Mouse (Mus musculus) B cell, adult 2 months (primary cell): ENCODE data around the gene Hnrnpul2.

ENCODE experiments used
- DNase-seq, 2 experiments: peaks; one replicate each; pipeline ENCODE4 v3.0.0; 2022

The Hnrnpul2 gene

DNA sequence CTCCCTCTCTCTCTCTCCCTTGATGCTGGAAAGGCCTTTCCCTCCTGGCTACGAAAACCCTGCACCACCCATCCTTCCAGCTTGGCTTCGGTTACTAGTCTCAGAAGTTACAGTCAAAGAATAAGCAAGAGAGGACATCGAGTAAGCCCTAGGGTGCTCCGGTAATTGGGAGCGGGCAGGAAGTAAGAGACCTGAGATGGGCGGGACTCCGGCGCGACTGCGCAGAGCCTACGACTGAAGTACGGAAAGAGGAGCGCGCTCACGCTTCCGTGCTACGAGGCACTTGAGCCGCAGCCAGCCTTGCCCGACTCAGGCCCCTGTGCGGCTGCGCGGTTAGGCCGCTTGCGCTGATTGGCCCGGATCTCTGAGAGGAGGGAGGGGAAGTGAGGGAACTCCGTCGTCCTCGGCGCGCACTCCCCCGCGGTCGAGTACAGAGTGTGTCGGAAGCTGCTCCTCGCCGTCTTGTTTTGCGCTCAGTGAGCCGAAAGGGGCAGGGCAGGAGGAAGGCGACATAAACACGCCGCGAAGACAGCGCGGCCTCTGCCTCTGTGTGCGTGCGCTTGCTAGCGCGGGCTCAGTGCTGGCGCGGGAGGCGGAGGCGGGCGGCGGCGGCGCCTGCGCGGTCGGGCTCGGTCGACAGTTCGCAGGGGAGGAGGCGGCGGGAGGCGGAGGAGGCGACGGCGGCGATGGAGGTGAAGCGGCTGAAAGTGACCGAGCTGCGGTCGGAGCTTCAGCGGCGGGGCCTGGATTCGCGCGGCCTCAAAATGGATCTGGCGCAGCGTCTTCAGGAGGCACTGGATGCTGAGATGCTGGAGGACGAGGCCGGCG lies at the start of gene Hnrnpul2:
Gene Hnrnpul2 (plus strand): TSS at position 415 of the 828 bp plus-strand sequence.
- peak; percentile 94 to 95 for DNase-seq

DNA sequence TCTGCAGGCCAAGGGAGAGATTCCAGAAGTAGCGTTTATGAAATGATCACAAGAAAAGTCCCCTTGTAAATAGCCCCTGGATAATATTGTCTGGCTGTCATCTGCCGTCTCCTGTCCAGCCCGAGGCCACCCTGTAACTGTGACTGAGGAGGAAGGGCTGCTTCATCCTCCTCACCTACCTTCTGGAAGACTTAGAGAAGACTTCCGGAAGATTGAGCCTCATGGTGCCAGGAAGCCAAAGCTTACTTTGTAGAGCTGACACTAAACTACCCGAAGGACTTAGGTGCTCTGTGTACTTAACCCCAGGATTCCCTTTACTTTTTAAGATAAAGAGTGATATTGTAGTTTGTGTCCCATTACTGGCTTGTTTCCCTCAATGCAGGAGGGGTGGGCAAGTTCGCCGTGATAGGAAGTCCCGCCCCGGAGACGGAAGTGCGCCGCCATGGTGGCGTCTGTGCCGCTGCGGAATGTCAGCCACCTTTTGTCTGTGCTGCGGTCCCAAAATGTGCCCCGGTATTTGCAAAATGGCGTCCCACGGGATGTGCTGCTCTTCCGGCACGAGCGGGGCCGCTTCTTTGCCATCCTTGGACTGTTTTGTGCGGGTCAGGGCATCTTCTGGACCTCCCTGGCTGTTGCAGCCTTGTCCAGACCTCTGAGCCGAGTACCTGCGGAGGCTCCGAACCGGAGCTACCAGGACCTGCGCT lies 49.1 kb upstream of the Hnrnpul2 start, which contains the start of gene Tmem223:
Gene Tmem223 (plus strand): TSS at position 430 of the 704 bp plus-strand sequence.
- peak; percentile 88 to 89 for DNase-seq

DNA sequence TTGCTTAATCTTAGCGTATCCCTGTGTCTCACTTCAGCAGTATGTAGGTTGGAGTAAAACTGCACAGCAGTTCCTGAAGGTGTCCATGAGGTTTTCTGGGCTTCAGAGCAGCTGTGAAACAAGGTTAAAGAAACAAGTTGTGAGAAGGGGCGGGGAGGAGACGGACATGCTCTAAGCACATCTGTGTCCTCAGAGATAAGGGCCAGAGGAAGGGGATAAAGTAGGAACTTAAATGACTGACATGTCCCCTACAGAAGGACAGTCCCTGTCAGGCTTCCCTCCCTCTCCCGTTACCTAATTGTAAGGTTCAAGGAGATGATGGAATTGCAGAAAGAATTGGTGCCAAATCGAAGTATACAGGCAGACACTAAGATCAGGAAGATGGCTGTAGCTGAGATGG lies 46.8 kb upstream of the Hnrnpul2 start:
- DNase-seq, result no peak

DNA sequence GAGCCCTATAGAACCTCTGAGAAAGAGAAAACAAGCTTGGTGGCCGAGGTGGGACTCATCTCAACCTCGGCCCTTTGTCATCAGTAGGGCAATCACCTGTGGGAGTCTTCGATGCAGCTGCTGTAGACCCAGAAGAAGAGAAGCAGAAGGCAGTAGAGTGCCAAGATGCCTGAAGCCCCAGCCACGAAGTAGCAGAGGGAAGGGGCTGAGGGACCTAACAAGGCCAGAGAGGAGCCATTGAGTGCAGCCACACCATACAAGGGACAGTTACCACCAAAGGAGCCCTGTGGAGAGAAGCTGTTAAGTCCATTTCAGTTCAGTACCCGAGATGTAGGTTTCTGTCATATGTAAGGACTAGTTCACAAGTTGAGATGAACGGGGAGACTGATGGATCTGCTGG lies 46.4 kb upstream of the Hnrnpul2 start:
- DNase-seq, result no peak

DNA sequence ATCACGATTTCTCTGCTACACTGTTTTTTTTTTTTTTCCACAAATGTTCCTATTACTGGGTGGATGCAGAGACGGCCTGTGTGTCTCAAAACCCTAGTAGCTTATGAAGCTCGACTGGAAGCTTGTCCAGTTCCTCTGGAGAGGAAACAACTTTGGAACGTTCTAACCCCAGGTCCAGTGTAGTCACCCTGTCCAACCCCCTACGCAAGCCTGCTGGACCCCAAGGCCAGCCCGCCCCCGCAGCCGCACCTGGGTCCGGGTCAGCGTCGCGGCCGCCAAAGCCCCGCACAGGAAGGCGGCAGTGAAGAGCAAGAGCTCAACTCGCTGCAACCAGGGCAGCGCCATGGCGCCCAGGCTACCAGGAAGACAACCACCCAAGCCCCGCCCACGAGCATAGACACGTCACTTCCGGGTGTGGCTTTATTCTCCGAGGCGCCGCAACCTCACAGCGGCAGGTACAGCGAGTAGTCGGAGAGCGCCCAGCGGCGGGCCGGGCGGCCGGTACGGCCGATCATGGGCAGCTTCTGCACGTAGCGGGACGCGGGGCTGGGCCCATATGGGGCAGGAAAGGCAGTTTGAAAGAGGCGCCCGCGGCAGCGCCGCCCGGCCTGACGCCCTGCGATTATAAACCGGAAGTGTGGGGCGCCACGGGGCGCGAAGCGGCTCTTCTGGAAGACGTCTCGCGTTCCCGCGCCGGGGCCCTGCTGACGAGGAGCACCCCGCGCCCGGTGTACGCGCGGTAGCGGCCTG lies 45.5 kb upstream of the Hnrnpul2 start, which contains the start of gene Tmem179b:
Gene Tmem179b (minus strand): TSS at position 382 of the 750 bp plus-strand sequence.
- peak; percentile 99 for DNase-seq

DNA sequence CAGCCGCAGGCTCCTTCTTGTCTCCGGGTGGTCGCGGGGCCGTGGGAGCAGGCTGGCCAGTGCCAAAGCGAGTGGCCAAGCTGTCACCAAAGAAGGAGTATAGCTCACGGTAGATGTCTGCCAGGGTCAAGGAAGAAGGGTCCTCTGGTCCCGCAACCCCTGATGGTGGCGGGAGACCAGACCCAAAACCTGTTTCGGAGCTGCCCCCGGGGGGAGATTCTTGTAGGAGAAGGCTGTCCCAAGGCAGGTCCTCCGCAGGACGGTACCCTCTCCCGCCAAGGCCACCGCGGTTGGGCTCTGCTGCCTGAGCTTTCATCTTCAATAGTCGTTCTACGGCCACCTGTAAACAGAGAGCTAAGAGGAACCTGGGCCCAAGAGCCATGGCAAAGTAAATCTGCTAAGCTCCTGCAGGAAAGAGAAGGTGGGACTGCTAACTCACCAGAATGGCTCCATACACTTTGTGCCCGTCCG lies 44.8 kb upstream of the Hnrnpul2 start:
- no peak for DNase-seq

DNA sequence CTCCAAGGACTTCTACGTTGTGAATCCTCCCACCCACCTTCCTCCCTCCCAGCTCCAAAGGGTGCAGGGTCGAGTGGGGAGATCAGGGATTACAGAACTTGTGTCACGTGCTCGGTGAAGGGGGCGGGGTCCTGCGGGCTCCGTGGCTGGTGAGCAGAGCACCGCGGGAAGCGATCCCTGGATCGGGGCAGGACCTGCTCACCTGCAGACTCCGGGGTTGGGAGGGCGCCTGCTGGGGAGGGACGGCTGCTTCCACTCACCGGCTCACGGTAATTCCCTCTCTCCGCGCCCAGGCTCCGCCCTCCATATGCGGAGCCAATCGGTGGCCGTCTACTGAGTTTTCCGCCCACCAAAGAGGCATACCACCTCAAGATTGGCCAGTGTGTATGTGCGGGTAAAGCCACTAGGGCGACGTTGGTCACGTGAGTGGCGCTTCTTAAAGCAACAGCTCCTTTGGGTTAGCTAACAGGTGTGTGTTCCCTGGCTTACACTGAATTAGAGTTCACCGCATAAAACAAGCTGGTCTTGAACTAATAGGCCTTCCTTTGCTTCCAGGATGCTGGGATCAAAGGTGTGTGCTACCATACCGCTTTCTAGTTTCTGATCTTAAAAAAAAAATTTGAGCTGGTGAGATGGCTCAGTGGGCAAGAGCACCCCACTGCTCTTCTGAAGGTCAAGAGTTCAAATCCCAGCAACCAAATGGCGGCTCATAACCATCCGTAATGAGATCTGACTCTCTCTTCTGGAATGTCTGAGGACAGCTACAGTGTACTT lies 33.6 kb upstream of the Hnrnpul2 start, which contains the start of gene Taf6l:
Gene Taf6l (minus strand): TSS at position 410 of the 774 bp plus-strand sequence.
- DNase-seq, result peak; percentile 86 to 90

DNA sequence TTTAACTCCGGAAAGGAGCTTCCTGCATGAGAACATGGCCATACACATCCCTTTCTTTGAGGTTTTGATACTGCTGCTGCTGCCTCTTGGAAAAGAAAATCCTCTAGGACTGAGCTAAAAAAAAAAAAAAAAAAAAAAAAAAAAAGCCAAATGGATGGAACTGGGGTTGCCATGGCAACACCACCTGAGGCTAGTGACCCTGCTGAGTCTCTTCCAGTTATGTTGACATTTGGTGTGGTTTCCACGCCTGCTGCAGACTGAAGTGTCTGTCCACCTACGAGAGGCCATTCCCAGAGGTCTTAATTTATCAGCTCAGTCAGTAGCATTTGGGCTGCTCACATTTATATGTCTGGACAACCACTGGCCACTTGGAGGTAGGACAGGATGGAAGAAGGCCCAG lies 31.3 kb upstream of the Hnrnpul2 start:
- no peak for DNase-seq

DNA sequence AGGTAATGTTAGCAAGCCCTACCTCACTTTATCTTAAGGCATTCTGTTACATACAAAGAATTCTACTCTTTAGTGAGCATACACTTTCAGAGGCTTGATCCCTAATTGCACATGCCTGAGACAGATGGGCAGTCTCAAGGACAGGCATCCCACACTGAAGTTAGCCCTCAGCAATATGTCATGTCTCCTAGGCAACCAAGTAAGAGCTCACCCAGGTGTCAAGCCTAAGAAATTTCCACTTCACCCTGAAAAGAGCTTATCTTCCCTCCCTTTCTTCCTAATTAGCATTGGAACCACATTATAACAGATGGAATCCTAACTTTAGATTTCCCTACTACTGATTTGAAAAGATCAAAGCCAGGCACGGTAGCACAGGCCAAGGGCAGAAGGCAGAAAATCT lies 30.6 kb upstream of the Hnrnpul2 start:
- no peak for DNase-seq

DNA sequence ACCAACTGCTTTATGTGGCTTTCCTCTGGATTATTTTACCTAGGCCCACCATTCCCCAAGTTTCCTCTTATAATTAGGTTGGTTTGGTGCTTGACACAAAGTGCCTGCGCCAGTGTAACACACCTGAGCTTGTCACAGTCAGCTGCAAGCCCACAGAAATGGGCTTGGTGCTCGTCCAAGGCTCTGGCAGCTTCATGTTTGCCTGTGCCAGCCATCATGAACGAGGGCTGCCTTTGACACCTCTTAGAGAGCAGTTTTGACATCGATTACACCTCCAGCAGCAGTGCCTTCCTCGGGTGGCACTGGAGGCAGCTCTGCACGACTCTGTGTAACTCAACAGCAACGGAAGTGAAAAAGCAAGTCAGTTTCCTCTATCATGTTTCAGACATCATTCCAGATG lies 29.6 kb upstream of the Hnrnpul2 start:
- no peak for DNase-seq

DNA sequence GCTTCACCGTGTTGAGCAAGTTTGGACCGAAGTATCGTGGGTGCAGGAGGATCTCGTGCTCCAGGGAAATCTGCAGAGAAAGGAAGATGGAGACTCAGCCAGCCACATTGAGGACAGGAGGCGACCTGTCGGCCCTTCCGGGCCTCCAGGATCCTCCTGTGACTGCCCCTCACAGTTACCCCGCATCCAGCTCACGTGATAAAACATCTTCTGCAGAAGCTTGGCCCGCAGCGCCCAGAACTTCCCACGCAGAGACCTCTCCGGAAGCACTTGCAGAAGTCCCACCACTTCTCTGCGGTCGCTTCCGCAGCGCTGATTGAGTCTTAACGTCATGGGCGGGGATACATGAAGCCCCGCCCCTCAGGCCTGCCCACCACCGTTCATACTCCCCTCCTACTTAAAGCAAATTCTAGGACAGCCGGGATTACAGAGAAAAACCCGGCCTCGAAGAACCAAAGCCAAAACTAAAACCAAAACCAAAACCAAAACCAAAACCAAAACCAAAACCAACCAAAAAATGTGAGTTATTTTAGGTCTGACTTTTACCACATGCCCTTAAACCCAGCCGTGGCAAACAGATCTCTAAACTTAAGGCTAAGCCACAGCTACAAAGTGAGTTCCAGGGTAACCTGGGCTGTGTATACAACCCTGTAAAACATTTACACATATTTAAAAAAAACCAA lies 21.4 kb upstream of the Hnrnpul2 start, which contains the start of gene Polr2g:
Gene Polr2g (minus strand): TSS at position 314 of the 683 bp plus-strand sequence.
- peak; percentile 89 to 91 for DNase-seq

DNA sequence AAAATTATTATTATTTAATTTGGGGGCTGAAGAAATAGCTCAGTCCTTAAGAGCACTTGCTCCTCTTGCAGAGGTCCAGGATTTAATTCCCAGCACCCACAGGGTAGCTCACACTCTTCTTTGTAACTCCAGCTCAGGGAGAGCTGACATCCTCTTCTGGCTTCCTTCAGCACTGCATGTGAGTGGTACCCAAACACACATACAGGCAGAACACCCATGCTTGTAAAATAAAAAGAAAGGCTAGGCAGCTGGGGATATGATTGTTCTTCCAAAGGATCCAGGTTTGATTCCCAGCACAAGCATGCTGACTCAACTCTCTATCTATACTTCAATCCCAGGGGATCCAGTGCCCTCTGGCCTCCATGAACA lies 20.9 kb upstream of the Hnrnpul2 start:
- no peak for DNase-seq

DNA sequence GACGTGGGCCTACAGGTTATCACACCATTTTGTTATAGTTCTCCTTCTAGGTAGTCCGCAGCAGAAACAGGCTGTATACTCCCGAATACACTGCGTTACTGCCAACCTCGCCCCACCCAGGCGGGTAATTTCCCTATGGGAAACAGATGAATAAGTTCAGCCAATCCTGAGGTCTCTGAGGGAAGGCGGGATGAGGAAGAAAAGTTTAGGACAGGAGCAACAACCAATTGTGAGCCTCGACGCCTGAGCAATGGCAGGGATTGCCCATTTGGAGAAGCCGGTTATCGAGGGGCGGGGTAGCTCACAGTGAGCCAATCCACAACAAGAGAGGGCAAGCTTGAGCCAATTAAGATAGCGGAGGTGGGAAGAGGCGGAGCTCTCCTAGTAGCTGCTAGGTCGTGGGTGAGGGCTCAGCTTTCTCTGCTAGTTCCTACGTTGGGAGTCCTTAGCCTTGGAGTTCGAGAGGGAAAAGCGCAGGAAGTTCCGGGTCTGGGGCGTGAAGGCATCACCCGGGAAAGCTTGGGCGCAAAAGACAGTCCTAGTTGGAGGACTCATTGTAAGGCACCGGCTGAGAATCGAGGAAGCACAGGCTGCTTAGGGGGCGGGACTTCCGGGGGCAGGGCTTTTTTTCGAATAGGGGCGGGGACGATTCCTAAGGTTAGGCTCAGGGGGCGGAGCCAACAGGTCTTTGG lies 17.5 kb upstream of the Hnrnpul2 start, which contains the start of gene Zbtb3:
Gene Zbtb3 (plus strand): TSS at position 426 of the 692 bp plus-strand sequence.
- DNase-seq, result peak; percentile 88 to 91

DNA sequence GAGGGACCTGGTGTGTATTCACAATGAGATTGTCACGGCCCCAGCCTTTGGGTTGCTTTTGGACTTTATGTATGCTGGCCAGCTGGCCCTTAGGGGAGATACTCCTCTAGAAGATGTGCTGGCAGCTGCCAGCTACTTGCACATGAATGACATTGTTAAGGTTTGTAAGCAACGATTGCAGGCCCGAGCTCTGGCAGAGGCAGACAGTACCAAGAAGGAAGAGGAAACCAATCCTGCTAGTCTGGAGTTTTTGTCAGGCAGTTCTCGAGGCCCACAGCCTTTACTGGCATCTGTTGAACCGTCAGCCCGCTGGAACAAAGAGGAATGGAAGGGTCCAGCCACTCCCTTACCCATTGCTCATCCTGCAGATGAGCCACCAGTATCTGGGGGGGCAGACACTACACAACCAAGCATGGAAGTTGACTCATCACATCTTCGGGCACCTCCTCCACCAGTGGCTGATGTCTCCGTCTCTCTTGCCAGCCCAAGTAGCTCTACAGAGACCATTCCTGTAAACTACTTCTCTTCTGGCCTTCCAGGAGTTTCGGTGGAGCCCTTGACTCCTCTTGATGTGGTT lies 16.5 kb upstream of the Hnrnpul2 start:
- DNase-seq, result no peak

DNA sequence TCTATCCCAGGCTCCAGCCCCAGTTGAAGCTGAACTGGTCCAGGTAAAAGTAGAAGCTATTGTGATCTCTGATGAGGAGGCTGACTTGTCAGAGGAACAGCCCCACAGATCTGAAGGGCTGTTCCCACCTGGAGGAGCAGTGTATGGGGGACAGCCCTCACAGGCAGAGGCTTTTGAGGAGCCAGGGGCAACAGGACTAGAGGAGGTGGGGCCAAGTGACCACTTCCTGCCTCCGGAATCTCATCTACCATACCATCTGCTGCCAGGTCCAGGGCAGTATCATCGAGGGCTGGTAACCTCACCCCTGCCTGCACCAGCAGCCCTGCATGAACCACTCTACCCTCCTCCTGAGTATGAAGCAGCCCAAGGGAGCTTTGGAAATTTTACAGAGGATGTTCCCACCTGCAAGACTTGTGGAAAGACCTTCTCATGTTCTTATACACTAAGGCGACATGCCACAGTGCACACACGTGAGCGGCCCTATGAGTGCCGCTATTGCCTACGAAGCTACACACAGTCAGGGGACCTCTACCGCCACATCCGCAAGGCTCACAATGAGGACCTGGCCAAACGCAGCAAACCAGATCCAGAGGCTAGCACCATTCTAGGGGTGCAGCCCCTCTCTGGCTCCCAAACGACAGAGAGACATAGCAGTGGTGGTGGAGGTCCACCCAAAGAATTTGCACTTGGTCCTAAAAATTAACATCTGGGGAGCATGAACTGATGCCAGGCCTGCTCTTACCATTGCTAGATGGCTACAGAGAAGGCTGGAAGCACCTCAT lies 15.7 kb upstream of the Hnrnpul2 start:
- no peak for DNase-seq

DNA sequence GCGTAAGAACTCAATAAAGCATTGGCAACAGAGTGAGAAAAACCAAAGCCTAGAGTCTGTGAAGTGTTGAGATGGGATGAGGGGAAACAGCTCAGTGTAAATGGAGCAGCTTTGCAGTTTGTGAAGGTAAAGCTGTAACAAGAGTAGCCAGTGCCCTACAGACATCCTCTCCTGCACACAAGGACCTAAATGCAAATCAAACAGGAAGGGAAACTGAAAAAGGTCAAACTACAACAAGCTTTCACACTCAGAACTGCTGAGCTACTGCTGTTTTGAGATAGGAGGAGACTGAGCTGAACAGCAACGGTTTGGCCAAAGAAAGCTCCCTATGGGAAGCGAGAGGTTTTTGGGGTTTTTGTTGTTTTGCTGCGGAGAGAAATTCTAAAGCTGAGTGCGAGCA lies 13.0 kb upstream of the Hnrnpul2 start:
- DNase-seq, result peak; percentile 22 to 34

DNA sequence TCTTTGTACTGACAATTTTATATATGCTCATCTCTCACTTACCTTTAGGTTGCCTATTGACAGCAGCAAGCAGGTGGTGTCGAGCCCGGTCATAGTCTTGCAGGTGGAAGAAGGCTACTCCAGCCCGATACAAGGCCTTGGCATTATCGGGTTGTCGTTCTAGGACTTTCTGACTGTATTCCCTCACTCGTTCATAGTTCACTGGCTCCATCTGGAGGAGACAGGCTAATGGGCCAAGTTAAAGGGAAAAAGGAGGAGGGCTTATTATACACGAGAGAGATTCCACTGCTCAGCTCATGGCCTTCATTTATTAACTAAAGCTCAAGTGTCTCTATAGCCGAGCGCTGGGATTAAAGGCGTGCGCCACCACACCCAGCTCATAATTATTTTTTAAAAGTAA lies 4.0 kb upstream of the Hnrnpul2 start:
- DNase-seq, result no peak

DNA sequence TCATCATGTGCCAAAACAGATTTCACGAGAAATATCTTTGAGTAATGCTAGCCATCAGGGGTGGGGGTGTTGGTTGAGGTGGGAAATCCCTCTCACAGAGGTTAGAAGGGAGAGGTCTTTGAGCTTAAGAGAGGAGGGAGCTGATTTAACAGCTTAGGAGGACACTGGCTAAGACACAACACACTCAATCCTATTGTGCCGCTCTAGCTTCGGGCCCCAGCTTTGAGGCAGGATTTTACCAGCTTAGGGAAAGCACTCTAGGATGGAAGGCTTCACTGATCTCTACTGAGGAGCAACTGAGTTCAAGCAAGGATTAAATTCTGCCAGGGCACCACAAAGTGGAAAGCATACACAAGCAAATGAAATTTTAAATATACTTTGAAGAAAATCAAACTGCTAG lies 2.8 kb upstream of the Hnrnpul2 start:
- DNase-seq, result no peak

DNA sequence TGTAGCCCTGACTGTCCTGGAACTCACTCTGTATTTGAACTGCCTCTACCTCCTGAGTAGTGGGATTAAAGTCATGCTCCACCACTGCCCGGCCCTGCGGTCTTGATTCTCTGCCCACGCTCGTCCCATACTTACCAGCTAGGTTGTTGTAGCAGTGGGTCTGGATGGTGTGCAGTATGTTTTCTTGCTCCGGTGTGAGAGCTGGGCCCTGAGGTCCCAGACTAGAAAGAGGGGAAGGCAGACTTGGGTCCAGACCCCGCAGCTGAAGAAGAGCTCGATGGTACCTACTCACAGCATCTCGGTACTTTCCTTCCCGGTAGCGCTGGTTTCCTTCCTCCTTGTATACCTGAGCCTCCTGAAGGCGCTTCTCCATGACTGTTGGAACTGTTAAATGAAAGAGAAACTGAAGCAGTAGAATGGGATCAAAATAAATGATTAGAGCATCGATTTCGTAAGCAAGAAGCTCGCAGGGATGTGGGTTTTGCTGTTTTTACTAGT lies 1.5 kb upstream of the Hnrnpul2 start:
- no peak for DNase-seq
